Mouse (Mus musculus) heart, postnatal 0 days (tissue): ENCODE data around the gene Gm10644.

Source experiments
- CTCF ChIP-seq: IDR thresholded peaks from 2 replicates; pipeline ENCODE4 v1.5.1; 2016; ENCODE audit warnings: antibody characterized with exemption, control low read depth, low read depth
- EP300 ChIP-seq: IDR thresholded peaks from 2 replicates; pipeline ENCODE4 v1.6.1; 2016; ENCODE audit warnings: antibody characterized with exemption, low read depth

GRCm38 (mm10) chr8:84003612-84004246, 48.7 kb upstream of the Gm10644 start:
- no peak for TF ChIP-seq EP300
- TF ChIP-seq CTCF = 0 out of 2 replicates have a peak, but pooled peaks have one; percentile 7
